Mouse (Mus musculus) forebrain, embryonic 16.5 days (tissue): Measurements from ENCODE around the gene Syne1. TPM values are rescaled to one million over a fixed set of nuclear protein-coding genes. Genes with fewer than 3 reads are reported as not detected.

Experiments
- ATAC-seq: fragments of 200-750 bp; cut with Nextera tagmentation; 2 replicates; pipeline ENCODE4 v1.8.0; 2017; ENCODE audit warnings: mild to moderate bottlenecking, moderate library complexity
- H3K27ac ChIP-seq: fragments of 300-500 bp; sonication (generic); 2 replicates; pipeline ENCODE4 v1.5.1; 2014; ENCODE audit warnings: low read length, control low read depth
- H3K27me3 ChIP-seq: fragments of 300-500 bp; sonication (generic); replicated peaks from 2 replicates; pipeline ENCODE4 v1.6.1; 2014; ENCODE audit warnings: low read length; ENCODE audit not compliant: control insufficient read depth, insufficient read depth
- H3K36me3 ChIP-seq: fragments of 300-500 bp; sonication (generic); 2 replicates; pipeline ENCODE4 v1.6.1; 2014; ENCODE audit not compliant: control insufficient read depth, insufficient read depth
- H3K4me1 ChIP-seq: fragments of 300-500 bp; sonication (generic); replicated peaks from 2 replicates; pipeline ENCODE4 v1.6.1; 2014; ENCODE audit warnings: low read length; ENCODE audit not compliant: control insufficient read depth, insufficient read depth
- H3K4me2 ChIP-seq: fragments of 300-500 bp; sonication (generic); 2 replicates; pipeline ENCODE4 v1.6.1; 2014; ENCODE audit warnings: mild to moderate bottlenecking, low read length, control low read depth
- H3K4me3 ChIP-seq: fragments of 300-500 bp; sonication (generic); replicated peaks from 2 replicates; pipeline ENCODE4 v1.5.1; 2014; ENCODE audit warnings: mild to moderate bottlenecking, low read length, control low read depth
- H3K9ac ChIP-seq: fragments of 300-500 bp; sonication (generic); replicated peaks from 2 replicates; pipeline ENCODE4 v1.6.1; 2014; ENCODE audit warnings: low read depth, low read length, control low read depth
- H3K9me3 ChIP-seq: fragments of 300-500 bp; sonication (generic); 2 replicates; pipeline ENCODE4 v1.6.1; 2016; ENCODE audit warnings: low read length; ENCODE audit not compliant: control insufficient read depth
- WGBS: fragments of 180-500 bp; shearing (Covaris S2); extraction: QIAGEN DNeasy Blood & Tissue Kit; methylation state at CpG from one replicate; pipeline ENCODE4 v1.1.7; 2014; 5-methylcytosine and 5-hydroxymethylcytosine counted together
- polyA plus RNA-seq: library from polyadenylated mRNA; unstranded; fragments of >200 nt; fragmentation: Nextera tagmentation; extraction: Ambion mirVana; gene quantifications from 2 replicates; pipeline ENCODE4 v1.2.1, GENCODE M21; 2015

Syne1 gene
- polyA plus RNA-seq, 1 experiment from 2014 or later: 7.5 TPM

GRCm38 (mm10) chr10:5017148-5017547 lies 534.1 kb downstream of the Syne1 start:
- no peaks in the 10 kb centered on the region for H3K4me1 ChIP-seq
- 66% methylated on average over 1 of the region's 1 CpGs for WGBS
- H3K4me3 ChIP-seq: no peak overlapping the region
- no peaks in the 10 kb centered on the region for H3K27me3 ChIP-seq
- H3K9ac ChIP-seq: no peak overlapping the region
- no peaks in the 10 kb centered on the region for H3K9me3 ChIP-seq
- no peak overlapping the region for H3K4me2 ChIP-seq
- no peak overlapping the region for H3K27ac ChIP-seq
- H3K36me3 ChIP-seq: no peaks in the 10 kb centered on the region
- no peak for ATAC-seq

- H3K4me1 ChIP-seq: no peaks in the 10 kb centered on the region
- no peaks in the 10 kb centered on the region for H3K27me3 ChIP-seq
- no peak overlapping the region for H3K27ac ChIP-seq
- no peaks in the 10 kb centered on the region for H3K36me3 ChIP-seq
- WGBS: 91% methylated on average over 1 of the region's 1 CpGs
- H3K9ac ChIP-seq: no peak overlapping the region
- ATAC-seq: no peak
- no peak overlapping the region for H3K4me2 ChIP-seq
- no peak overlapping the region for H3K4me3 ChIP-seq
- no peaks in the 10 kb centered on the region for H3K9me3 ChIP-seq
These were observed 536.3 kb downstream of the Syne1 start for GRCm38 (mm10) chr10:5014976-5015375.

- ATAC-seq: no peak
- no peaks in the 10 kb centered on the region for H3K36me3 ChIP-seq
- H3K27ac ChIP-seq: no peak overlapping the region
- no peak overlapping the region for H3K4me2 ChIP-seq
- H3K9me3 ChIP-seq: no peaks in the 10 kb centered on the region
- H3K9ac ChIP-seq: no peak overlapping the region
- no peaks in the 10 kb centered on the region for H3K4me1 ChIP-seq
- no peaks in the 10 kb centered on the region for H3K27me3 ChIP-seq
- no peak overlapping the region for H3K4me3 ChIP-seq
These were observed 539.3 kb downstream of the Syne1 start for GRCm38 (mm10) chr10:5012004-5012403.

- 77% methylated on average over 8 of the region's 8 CpGs for WGBS
- H3K4me1 ChIP-seq: no peaks in the 10 kb centered on the region
- no peaks in the 10 kb centered on the region for H3K27me3 ChIP-seq
- H3K27ac ChIP-seq: no peak overlapping the region
- no peaks in the 10 kb centered on the region for H3K36me3 ChIP-seq
- no peak overlapping the region for H3K9ac ChIP-seq
- H3K4me2 ChIP-seq: no peak overlapping the region
- no peak for ATAC-seq
- H3K9me3 ChIP-seq: no peaks in the 10 kb centered on the region
- no peak overlapping the region for H3K4me3 ChIP-seq
These were observed 542.4 kb downstream of the Syne1 start for GRCm38 (mm10) chr10:5008795-5009366.

GRCm38 (mm10) chr10:4996592-4996991 lies 554.7 kb downstream of the Syne1 start:
- no peak for ATAC-seq
- H3K9me3 ChIP-seq: no peaks in the 10 kb centered on the region
- H3K36me3 ChIP-seq: no peaks in the 10 kb centered on the region
- H3K9ac ChIP-seq: no peak overlapping the region
- H3K4me2 ChIP-seq: no peak overlapping the region
- no peaks in the 10 kb centered on the region for H3K27me3 ChIP-seq
- no peak overlapping the region for H3K27ac ChIP-seq
- no peak overlapping the region for H3K4me3 ChIP-seq
- 89% methylated on average over 3 of the region's 3 CpGs for WGBS
- no peaks in the 10 kb centered on the region for H3K4me1 ChIP-seq

- Histone ChIP-seq H3K9ac (no peak overlapping the region), H3K27me3 (no peaks in the 10 kb centered on the region), H3K4me2 (no peak overlapping the region), H3K36me3 (no peaks in the 10 kb centered on the region), H3K9me3 (no peaks in the 10 kb centered on the region), H3K4me3 (no peak overlapping the region), H3K27ac (no peak overlapping the region), H3K4me1 (no peaks in the 10 kb centered on the region)
- ATAC-seq: no peak
- 78% methylated on average over 3 of the region's 3 CpGs for WGBS
These were observed 557.5 kb downstream of the Syne1 start for GRCm38 (mm10) chr10:4993802-4994201.

- no peak overlapping the region for H3K4me2 ChIP-seq
- WGBS: 79% methylated on average over 2 of the region's 2 CpGs
- no peaks in the 10 kb centered on the region for H3K36me3 ChIP-seq
- no peak overlapping the region for H3K9ac ChIP-seq
- H3K4me1 ChIP-seq: no peaks in the 10 kb centered on the region
- no peak for ATAC-seq
- H3K4me3 ChIP-seq: no peak overlapping the region
- no peak overlapping the region for H3K27ac ChIP-seq
- no peaks in the 10 kb centered on the region for H3K27me3 ChIP-seq
- H3K9me3 ChIP-seq: no peaks in the 10 kb centered on the region
These were observed 567.4 kb downstream of the Syne1 start for GRCm38 (mm10) chr10:4983919-4984318.

- no peaks in the 10 kb centered on the region for H3K4me1 ChIP-seq
- no peaks in the 10 kb centered on the region for H3K27me3 ChIP-seq
- H3K27ac ChIP-seq: no peak overlapping the region
- WGBS: 96% methylated on average over 3 of the region's 3 CpGs
- no peaks in the 10 kb centered on the region for H3K9me3 ChIP-seq
- no peak for ATAC-seq
- no peak overlapping the region for H3K4me3 ChIP-seq
- no peak overlapping the region for H3K4me2 ChIP-seq
- no peak overlapping the region for H3K9ac ChIP-seq
- H3K36me3 ChIP-seq: no peaks in the 10 kb centered on the region
These were observed 573.9 kb downstream of the Syne1 start for GRCm38 (mm10) chr10:4977374-4977773.

- H3K36me3 ChIP-seq: no peaks in the 10 kb centered on the region
- no peak overlapping the region for H3K4me2 ChIP-seq
- H3K4me1 ChIP-seq: no peaks in the 10 kb centered on the region
- H3K4me3 ChIP-seq: no peak overlapping the region
- H3K9me3 ChIP-seq: no peaks in the 10 kb centered on the region
- no peak for ATAC-seq
- no peaks in the 10 kb centered on the region for H3K27me3 ChIP-seq
- no peak overlapping the region for H3K27ac ChIP-seq
- no peak overlapping the region for H3K9ac ChIP-seq
- WGBS: 87% methylated on average over 2 of the region's 2 CpGs
These were observed 574.7 kb downstream of the Syne1 start for GRCm38 (mm10) chr10:4976557-4976956.

GRCm38 (mm10) chr10:4974246-4974645 lies 577.0 kb downstream of the Syne1 start:
- no peak overlapping the region for H3K4me3 ChIP-seq
- WGBS: 85% methylated on average over 4 of the region's 4 CpGs
- no peaks in the 10 kb centered on the region for H3K9me3 ChIP-seq
- H3K36me3 ChIP-seq: no peaks in the 10 kb centered on the region
- no peak overlapping the region for H3K9ac ChIP-seq
- H3K27ac ChIP-seq: no peak overlapping the region
- H3K4me1 ChIP-seq: no peaks in the 10 kb centered on the region
- H3K4me2 ChIP-seq: no peak overlapping the region
- H3K27me3 ChIP-seq: no peaks in the 10 kb centered on the region
- no peak for ATAC-seq
